Mouse (Mus musculus): ENCODE results near the gene Serpinf2.
A peak's percentile ranks its signal among the peaks of the same experiment; 100 is the strongest.
"Not testable (repeated sequence)": the region's sequence is repeated elsewhere in the genome, so short reads cannot be mapped to it uniquely, and the experiment has no call there.

The Serpinf2 gene

DNA sequence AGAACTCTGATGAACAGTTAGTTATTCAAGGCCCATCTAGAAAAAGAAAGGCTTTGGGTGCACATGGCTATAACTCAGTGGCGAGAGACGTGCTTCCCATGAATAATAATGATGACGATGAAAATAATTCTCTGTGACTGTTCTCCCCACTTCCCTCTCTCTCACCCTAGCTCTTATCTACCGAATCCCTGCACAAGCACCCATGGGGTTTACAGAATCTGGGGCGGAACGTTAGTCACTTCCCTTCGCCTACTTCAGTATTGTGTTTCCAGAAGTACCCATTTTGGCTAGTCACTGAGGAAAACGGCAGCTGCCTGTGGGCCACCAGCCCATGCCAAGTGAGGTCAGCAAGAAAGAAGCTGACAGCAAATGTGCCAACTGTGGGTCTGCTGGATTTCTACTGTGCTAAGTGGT lies 19.2 kb upstream of the Serpinf2 start:
- DNase-seq: peak; percentile 57

DNA sequence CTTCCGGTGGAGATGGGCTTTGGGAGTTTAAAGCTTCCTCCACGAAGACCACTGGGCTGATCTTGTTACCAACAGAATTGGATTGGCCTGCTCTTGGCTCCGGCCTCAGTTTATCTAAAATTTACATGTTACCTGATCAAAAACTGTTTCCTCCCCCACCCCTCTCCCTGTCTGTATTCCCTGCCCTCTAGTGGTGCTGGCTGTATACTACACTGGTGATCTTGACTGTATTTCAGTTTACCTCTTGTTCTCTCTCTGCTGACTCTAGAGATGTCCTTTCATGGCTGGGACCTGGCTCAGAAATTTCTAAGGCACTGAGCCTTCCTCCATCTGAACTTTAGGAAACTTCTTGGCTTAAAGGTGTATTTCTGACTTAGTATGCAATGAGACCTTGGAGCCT lies 18.8 kb upstream of the Serpinf2 start:
- DNase-seq: peak; percentile 46

DNA sequence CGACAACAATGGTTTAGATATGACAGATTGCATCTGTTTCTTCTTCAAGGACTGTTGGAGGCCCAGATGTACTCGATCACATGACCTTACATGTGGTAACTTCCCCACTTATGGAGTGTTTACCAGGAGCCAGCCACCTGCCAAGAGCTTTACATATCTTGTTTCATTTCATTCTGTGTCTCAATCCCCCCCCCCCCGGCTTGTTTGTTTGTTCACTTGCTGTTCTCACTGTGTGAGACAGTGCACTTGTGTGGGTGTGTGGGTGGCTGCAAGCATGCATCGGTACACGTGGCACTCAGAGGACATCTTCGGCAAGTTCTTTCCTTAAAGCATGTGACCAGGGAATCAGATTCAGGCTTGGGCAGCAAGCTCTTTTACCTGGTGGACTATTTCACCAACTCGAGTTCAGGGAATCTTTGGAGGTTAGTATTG lies 17.1 kb upstream of the Serpinf2 start:
- DNase-seq: no peak

DNA sequence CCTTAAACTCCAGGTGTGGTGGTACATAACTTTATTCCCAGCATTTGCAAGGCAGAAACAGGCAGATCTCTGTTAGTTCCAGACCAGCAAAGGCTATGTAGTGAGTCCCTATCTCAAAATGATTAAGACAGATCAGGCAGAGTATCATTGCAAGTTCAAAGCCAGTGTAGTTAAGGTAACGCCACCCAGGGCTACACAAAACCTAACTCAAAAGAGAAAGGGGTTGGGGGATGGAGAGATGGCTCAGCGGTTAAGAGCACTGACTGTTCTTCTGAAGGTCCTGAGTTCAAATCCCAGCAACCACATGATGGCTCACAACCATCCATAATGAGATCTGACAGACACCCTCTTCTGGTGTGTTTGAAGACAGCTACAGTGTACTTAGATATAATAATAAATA lies 16.6 kb upstream of the Serpinf2 start:
- not testable (repeated sequence) for DNase-seq

DNA sequence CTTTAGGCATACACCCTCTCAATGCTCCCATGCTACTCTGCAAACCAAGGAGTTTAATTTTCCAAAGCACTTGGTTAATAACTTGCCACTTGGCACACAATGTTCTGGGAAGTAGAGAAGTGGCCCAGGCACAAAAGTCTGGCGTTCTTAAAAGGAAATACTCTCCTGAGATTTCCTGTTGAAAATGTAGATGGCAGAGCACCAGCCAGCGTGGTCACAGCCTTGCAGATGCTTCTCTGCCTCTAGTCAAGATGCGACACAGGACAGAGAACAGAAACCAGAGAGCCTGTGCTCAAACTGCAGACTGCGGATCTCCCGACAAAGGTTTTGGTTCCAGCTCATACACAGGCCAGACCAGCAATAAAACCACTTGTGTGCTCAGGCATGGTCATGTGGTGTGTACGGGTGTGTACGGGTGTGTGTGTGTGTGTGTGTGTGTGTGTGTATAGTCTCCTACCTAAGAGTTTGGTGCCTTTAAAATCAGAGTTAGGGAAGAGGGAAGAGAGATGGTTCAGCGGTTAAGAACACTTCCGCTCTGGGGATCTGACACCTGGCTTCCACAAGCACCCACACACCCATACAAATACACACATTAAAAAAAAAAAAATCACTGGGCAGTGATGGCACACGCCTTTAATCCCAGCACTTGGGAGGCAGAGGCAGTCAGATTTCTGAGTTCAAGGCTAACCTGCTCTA lies 15.8 kb upstream of the Serpinf2 start:
- no peak for DNase-seq

DNA sequence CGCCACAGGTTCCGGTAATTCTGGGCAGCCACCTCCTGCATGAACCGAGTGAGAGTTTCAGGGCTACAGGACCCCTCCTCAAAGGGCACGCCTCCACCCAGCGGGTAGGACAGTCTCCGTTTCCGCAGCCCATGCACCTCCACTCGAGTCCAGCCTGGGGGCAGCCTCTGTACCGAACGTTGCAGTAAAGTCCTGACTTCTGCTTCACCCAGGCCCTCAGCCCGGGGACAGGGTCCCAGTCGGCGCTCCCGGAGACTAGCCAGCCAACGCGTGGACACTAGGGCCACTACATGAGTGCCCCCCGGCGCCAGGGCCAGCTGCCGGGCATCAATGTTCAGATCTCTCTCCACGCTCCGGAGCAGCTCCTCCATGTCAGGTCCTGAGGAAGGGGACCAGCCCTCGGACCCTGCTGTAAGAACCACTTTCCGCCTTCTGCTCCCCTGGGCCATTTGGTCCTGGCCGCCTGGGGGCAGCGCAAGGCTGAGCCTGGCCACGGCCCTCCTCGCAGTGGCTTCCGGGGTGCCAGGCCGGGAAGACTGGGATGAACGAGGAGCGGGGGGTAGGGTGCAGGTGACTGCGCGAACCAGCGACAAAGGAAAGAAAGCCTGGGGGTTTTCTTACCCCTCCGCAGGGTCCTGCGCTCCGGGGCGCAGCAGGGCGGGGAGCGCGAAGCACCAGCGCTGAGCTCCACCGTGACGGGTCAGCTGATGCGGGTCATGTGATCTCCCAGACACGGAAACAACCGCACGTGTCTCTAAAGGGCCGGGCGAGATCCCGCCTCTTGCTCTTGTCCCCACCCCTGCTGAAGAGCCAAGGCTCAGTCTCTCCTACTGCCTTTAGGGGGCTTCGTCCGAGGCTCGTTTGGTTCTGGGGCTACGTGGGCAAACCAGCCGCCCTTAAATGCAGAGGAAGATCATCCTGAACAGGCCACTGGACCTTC lies 14.9 kb upstream of the Serpinf2 start, which contains the start of gene Wdr81:
Wdr81 (minus strand) TSS at position 727 of the 940 bp plus-strand sequence.
- peak; percentile 84 for DNase-seq

DNA sequence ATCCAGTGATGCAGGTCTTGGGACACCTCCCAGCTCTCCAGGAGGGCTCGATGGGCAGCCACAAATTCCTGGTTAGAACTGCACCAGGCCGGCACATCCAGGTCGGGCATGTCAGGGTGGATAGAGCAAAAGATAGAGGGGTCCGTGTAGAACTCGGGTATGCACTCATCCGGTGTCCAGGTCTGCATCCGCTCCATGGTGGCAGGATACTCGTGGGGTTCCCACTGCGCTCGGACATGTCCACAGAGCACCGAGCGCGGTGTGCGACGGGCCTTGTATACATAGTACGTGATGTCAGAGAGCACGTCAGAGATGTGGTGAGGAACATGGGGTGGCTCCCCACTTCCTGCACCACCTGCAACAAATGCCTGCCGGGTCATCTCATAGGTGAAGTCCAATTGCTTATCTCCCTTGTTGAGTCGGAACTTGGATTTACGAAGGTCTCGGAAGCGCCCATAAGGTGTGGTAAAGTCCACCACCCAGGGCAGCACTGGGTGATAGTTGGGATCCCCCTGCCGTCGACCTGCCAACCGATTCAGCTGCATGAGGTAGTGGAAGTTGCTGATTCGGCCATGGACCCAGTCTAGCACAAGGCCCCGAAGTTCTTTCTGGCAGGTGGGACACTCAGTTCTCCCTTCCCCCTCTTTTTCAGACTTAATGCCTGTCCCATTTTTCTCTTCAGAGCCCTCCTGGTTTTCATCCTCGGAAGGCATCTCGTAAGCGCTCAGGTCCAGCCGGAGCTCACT lies 13.6 kb upstream of the Serpinf2 start:
- peak; percentile 35 for DNase-seq

DNA sequence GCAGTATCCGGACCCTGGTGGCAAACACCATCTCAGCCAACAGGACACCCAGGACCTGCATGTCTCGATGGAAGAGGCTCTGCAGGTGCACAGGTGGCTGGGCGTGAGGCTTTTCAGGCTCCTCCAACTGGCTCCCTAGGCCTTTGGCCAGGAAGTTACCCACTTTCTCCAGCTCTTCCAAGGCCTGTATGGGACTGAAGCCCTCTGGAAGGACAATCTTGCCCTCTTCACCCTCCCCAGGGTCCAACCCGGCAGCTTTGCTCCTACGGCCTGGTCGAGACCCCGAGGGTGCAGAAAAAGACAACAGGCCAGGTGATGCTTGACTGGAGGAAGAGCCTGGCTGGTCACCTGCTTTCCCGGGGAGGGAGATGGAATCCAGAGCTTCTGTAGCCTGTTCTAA lies 12.7 kb upstream of the Serpinf2 start:
- DNase-seq: no peak

DNA sequence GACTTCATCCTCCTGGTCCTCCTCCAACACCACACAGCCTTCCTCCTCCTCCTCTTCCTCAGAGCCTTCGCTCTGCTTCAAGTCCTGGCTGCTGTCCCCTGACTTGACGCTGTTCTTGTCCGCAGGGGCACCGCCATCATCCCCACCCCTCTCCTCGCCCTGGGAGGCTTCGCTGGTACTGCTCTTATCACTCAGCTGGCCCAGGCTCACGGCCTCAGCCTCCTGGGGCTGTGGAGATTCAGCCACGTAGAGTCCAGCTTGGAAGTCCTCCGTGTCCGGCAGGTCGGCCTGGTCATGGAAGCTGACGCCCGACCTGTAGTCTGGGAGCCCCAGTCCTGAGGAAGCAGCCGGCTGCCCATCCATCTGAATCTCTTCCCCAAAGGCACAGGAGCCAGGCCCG lies 11.5 kb upstream of the Serpinf2 start:
- DNase-seq: no peak

DNA sequence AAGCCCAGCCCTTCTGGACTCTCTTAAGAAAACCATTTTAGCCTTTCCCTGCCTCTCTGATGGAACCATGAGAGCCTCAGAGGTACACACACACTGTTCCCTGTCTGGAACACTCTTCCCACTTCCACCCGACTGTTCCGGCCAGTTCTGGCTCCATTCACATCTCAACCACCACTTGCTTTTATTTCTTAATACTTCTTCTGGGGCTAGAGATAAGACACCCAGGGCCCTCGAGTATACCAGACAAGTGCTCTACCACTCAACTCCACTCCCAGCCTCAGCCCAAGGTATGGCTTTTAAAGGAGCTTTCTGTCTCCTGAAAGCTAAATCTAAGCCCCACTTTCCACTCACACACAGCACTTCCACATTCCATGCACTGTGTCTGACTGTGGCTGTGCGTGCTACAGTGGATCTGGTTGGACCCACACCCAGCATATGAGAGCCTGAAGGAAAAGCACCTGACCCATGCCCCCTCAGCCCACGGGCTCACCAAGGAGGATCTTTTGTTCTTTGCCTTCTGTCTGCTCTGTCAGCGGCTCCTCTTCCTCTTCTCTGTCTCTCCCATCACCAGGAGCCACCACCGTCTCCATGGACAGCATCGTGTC lies 11.0 kb upstream of the Serpinf2 start:
- DNase-seq: no peak

DNA sequence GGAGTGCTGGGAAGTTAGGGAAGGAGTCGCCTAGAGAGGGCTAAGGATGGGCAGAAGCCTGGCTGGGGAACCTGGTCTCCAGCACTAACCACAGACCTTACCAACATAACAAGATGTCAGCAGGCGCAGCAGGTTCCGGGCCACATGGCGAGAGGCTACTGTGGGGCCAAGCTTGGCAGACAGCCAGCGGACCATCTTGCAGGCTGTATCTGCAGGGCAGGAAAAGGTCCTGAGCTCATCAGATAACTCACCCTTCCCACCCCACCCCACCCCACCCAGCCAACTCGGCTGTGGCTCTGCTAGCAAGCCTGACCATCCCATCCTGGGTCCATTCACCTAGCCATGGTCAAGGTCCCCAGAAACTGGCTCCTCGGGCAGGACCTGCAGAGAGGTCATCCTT lies 10.3 kb upstream of the Serpinf2 start:
- DNase-seq: peak; percentile 71

DNA sequence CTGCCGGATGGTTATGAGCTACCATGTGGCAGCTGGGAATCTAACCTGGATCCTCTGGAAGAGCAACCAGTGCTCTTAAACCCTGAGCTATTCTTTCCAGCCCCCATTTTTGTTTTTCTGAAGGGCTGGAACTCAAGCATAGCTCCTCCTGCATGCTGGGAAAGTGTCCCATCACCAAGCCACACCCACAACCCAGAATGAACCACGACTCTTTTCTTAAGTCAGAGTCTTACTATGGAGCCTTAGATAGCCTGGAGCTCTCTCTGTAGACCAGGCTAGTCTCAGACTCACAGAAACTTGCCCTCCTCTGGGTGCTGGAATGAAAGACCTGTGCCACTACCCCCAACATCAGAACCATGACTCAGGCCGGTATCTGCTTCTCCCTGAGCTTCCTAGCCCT lies 9.2 kb upstream of the Serpinf2 start:
- DNase-seq: no peak

DNA sequence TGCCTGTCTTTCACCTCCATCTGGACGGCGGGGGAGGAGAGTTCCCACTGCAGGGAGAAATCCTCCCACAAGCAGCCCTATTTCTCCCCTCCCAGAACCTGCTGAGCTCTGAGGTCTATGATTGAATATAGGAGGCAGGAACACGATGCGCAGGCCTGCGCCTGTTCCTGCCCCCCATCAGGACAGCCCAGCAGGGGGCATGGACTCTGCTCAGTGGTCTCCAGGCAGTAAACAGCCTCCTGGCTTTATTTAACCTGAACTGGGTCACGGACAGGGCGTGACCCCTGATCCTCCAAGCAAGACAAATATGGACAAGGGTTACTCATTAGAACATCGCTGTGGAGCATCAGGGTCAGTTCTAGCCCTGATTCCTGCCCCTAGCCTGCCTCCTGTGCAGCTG lies 4.3 kb upstream of the Serpinf2 start:
- DNase-seq: no peak

DNA sequence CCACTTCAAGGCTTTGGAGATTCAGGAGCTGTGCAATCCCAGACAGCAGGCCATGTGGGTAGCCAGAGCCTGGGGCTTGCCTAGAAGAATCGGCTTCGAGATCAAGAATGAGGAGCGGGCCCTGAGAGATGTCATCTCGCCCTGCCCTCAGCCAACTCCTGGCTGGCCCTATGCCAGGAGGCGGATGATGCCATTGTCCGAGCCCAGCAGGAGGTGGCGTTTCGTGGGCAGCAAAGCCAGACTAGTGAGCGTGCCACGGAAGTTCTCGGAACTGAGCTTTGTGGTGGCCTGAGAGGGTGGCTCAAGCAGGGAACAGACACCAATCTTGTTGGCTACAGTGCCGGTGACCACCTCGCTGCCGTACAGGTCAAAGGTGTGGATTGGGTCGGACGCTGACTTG lies 2.2 kb upstream of the Serpinf2 start:
- DNase-seq: peak; percentile 41

DNA sequence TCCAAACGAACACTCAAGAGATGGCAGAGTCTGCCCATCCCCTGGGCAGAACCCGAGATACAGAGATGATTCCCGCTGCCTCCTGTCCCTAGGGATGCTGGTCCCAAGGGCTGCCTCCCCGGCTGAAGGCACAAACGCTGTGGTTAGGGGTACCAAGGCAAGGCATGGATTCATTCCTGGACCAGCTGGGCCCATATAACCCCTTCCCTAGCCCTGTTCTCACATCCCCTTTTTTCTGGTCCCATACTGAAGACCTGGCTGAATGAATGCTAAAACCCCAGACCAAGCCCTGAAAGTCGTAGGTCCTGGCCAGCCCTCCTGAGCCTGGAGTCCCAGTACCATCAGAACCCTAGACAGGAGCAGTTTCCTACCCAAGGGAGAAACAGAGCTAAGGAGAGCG lies 1.6 kb upstream of the Serpinf2 start:
- DNase-seq: no peak

DNA sequence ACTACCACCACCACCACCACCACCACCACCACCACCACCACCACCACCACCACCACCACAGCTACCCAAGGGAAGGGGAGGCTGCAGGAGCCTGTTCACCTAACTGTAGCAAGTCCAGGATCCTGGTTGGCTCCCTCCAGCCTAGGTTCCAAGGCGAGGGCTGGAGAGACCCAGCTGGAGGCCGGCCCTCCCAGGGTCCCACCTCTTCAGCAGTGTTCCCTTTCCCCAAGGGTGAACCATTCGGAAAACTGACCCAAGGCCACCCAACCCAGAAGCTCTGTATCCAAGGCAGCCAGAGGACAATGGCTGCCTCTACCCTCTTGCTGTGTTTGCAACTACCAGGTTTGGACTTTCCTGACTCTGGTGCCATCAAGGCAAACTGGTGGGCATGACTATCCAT lies 560 bp upstream of the Serpinf2 start:
- DNase-seq: no peak

DNA sequence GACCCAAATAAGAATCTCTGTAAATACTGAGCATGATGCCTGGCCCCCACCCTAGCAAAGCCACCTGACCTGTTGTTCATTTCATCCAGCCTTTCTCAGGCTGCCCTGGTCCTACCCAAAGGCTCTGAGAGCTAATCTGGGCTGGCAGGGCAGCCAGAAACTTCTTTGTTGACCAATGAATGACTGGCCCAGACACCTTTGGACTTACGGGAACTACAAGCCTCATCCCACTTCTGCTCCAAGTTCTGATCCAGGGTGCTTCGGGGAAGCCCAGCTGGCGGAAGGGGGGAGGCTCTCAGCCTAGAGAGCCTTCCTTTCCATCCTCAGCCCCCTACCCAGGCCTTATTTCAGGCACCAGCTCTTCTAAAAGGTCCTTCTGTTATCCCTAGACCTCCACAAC lies 587 bp downstream of the Serpinf2 start:
- DNase-seq: no peak

DNA sequence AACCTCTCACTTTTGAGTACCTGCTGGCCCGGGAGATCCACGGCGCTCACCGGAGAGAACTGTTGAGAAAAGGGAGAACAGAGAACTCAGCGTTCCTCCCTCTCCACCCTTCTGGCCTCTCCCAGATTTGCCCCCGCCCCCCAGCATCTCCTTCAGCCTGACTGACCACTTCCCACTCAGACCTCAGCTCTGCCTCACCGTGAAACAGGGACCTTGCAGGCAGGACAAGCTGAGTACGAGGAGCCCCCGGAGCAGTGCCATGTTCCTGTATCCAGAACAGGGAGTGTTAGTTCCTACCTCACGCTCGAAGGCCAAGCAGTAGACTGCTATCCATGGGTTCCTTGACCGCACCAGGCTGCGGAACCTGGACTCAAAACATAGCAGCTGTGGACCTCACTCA lies 1.2 kb downstream of the Serpinf2 start:
- DNase-seq: no peak

DNA sequence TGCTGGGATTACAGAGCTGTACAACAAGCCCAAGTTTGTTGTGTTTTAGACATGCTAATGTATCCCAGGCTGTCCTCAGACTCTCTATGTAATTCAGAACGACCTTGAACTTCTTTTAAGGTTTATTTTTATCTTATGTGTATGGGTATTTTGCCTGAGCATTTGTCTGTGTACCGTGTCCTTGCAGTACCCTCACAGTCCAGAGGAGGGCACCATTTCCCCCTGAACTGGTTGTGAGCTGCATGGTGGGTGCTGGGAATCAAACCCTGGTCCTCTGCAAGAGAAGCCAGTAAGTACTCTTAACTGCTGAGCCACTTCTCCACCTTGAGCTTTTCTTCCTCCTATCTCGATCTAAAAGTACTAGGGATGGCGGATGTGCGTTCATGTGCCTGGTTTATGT lies 5.3 kb downstream of the Serpinf2 start:
- DNase-seq: no peak

DNA sequence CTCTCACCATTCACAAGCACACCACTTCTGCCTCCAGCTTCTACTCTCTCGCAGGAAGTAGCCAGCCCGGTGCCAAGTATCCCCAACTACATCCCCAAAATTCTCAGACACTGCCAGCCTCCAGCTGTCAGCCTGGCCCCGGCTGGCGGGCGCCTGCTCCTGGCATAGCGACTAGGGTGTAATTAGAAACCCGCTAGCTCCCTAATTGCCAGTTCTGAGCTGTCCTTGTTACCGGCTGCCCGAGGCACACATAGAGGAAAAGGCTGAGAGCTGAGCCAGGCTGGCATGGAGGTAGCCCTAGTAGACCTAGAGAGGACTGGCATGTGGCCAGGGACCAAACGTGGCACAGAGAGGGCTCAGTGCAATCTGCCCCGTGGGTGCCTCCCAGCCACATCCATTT lies 8.1 kb downstream of the Serpinf2 start:
- DNase-seq: peak; percentile 77

DNA sequence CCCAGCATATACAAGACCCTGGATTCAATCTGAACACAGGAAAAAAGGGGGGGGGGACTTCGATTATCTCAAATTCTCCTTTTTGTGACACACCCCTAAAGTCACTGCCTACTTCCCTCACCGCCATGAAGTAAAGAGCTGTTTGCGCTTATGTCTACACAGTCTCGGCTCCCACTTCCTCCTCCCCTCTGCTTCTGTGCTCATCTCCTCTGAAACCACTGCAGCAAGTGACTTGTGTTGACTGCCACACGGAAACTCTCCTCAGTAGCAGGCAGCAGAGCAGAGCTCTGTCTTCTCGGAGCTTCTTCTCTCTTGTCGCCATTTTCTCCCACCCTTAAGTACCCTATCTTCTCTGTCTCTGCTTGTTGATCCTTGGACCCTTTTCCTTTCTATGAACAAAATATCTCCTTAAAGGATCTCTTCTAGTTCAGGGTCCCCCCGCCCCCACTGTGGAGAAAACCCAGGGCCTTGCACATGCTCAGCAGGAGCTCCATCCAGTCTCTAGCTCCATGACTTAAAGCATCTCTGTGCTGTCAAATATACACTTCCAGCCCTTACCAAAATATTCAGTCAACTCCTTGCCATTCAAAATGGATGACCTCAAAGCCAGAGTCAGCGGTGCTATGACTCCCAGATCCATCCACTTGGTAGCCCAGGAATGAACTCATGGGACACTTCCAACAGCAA lies 10.2 kb downstream of the Serpinf2 start:
- no peak for DNase-seq

DNA sequence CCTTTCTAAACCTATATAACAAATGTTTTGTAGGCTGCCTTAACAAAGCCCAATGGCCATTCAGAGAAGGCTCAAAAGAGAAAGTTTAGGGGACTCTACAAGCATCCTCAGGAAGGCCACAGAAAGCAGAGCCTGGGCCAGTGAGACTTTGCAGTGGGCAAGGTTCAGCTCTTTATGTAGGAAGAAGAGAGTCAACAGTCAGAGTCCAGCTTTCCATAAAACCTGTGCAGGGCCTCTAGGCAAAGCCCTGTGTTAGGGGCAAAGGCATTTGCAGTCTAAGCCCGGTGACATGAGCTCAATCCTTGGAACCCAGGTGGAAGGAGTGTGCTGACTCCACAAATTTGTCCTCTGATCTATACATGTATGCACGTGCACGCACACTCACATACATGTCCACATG lies 14.9 kb downstream of the Serpinf2 start:
- no peak for DNase-seq
